Mouse (Mus musculus) heart, postnatal 0 days (tissue): Measurements from ENCODE around the gene Cldnd2. TPM values are rescaled to one million over a fixed set of nuclear protein-coding genes. Genes with fewer than 3 reads are reported as not detected.

Experiments used
- ATAC-seq: fragments of 200-750 bp; cut with Nextera tagmentation; 2 replicates; pipeline ENCODE4 v1.8.0; 2017; ENCODE audit warnings: low read depth, moderate number of reproducible peaks, moderate library complexity; ENCODE audit not compliant: insufficient read depth
- DNase-seq: peaks from one replicate; pipeline ENCODE4 v3.0.0-alpha.2; 2016; ENCODE audit warnings: low spot score
- H3K27ac ChIP-seq: fragments of 300-500 bp; sonication (generic); 2 replicates; pipeline ENCODE4 v1.5.1; 2014; ENCODE audit warnings: low read depth, mild to moderate bottlenecking
- H3K27me3 ChIP-seq: fragments of 300-500 bp; sonication (generic); 2 replicates; pipeline ENCODE4 v1.6.1; 2014; ENCODE audit warnings: low read length, mixed read lengths; ENCODE audit not compliant: control insufficient read depth, insufficient read depth
- H3K36me3 ChIP-seq: fragments of 300-500 bp; sonication (generic); replicated peaks from 2 replicates; pipeline ENCODE4 v1.6.1; 2014; ENCODE audit warnings: low read length, mixed read lengths; ENCODE audit not compliant: control insufficient read depth, insufficient read depth
- H3K4me1 ChIP-seq: fragments of 300-500 bp; sonication (generic); 2 replicates; pipeline ENCODE4 v1.6.1; 2014; ENCODE audit warnings: antibody characterized with exemption; ENCODE audit not compliant: control insufficient read depth, insufficient read depth
- H3K4me2 ChIP-seq: fragments of 300-500 bp; sonication (generic); 2 replicates; pipeline ENCODE4 v1.6.1; 2014; ENCODE audit warnings: low read depth, mild to moderate bottlenecking, low read length, moderate library complexity
- H3K4me3 ChIP-seq: fragments of 300-500 bp; sonication (generic); 2 replicates; pipeline ENCODE4 v1.5.1; 2014; ENCODE audit warnings: low read depth, low read length
- H3K9ac ChIP-seq: fragments of 300-500 bp; sonication (generic); replicated peaks from 2 replicates; pipeline ENCODE4 v1.6.1; 2014; ENCODE audit warnings: low read depth, low read length, mixed read lengths
- H3K9me3 ChIP-seq: fragments of 300-500 bp; sonication (generic); replicated peaks from 2 replicates; pipeline ENCODE4 v1.6.1; 2016; ENCODE audit warnings: low read length; ENCODE audit not compliant: control insufficient read depth
- CTCF ChIP-seq: IDR thresholded peaks from 2 replicates; pipeline ENCODE4 v1.5.1; 2016; ENCODE audit warnings: antibody characterized with exemption, control low read depth, low read depth
- EP300 ChIP-seq: IDR thresholded peaks from 2 replicates; pipeline ENCODE4 v1.6.1; 2016; ENCODE audit warnings: antibody characterized with exemption, low read depth
- WGBS: fragments of 180-500 bp; shearing (Covaris S2); extraction: QIAGEN DNeasy Blood & Tissue Kit; methylation state at CpG from one replicate; pipeline ENCODE4 v1.1.7; 2014; 5-methylcytosine and 5-hydroxymethylcytosine counted together
- polyA plus RNA-seq: library from polyadenylated mRNA; unstranded; fragments of >200 nt; fragmentation: Nextera tagmentation; extraction: Ambion mirVana; gene quantifications from 2 replicates; pipeline ENCODE4 v1.2.1, GENCODE M21; 2015
- total RNA-seq: library from RNA; depleted of rRNA; stranded (reverse); fragments of >200 nt; gene quantifications from 2 replicates; pipeline ENCODE4 v1.2.3, GENCODE M21; 2014; ENCODE audit warnings: low replicate concordance; rRNA removed

Gene Cldnd2
- total RNA-seq (not detected in 2 replicates), polyA plus RNA-seq (not detected in 2 replicates)

GRCm38 (mm10) chr7:43440482-43440881, at the start of gene Cldnd2:
TSS of gene Cldnd2 (plus strand) at chr7:43440782.
- Histone ChIP-seq H3K4me1 (peaks cover 18% of the 10 kb centered on the region), H3K9me3 (no peaks in the 10 kb centered on the region), H3K4me3 (no peak within 1 kb of the TSS), H3K4me2 (no peak within 1 kb of the TSS), H3K9ac (no peak within 1 kb of the TSS), H3K36me3 (no peaks in the 10 kb centered on the region), H3K27ac (no peak within 1 kb of the TSS), H3K27me3 (no peaks in the 10 kb centered on the region)
- TF ChIP-seq EP300 (no peak), CTCF (no peak)
- no peak for ATAC-seq
- 81% methylated on average over 6 of the region's 6 CpGs for WGBS
- DNase-seq: no peak

- Histone ChIP-seq H3K9ac (no peak overlapping the region), H3K4me3 (no peak overlapping the region), H3K4me1 (no peaks in the 10 kb centered on the region), H3K4me2 (no peak overlapping the region), H3K27ac (no peak overlapping the region), H3K27me3 (no peaks in the 10 kb centered on the region), H3K36me3 (no peaks in the 10 kb centered on the region), H3K9me3 (no peaks in the 10 kb centered on the region)
- 59% methylated on average over 8 of the region's 8 CpGs for WGBS
- TF ChIP-seq CTCF (no peak), EP300 (no peak)
- ATAC-seq (no peak), DNase-seq (no peak)
These were observed 48.0 kb upstream of the Cldnd2 start for GRCm38 (mm10) chr7:43392349-43393121.

- Histone ChIP-seq H3K27ac (no peak overlapping the region), H3K9me3 (no peaks in the 10 kb centered on the region), H3K4me2 (no peak overlapping the region), H3K9ac (no peak overlapping the region), H3K36me3 (no peaks in the 10 kb centered on the region), H3K4me1 (no peaks in the 10 kb centered on the region), H3K27me3 (no peaks in the 10 kb centered on the region), H3K4me3 (no peak overlapping the region)
- no peak for ATAC-seq
- no peak for TF ChIP-seq CTCF
- no peak for TF ChIP-seq EP300
- WGBS: 73% methylated on average over 2 of the region's 2 CpGs
- no peak for DNase-seq
These were observed 41.1 kb upstream of the Cldnd2 start for GRCm38 (mm10) chr7:43399501-43399900.

GRCm38 (mm10) chr7:43402718-43403117, 37.9 kb upstream of the Cldnd2 start:
- no peak overlapping the region for H3K9ac ChIP-seq
- H3K36me3 ChIP-seq: no peaks in the 10 kb centered on the region
- H3K9me3 ChIP-seq: no peaks in the 10 kb centered on the region
- TF ChIP-seq EP300: no peak
- TF ChIP-seq CTCF: no peak
- H3K4me2 ChIP-seq: no peak overlapping the region
- WGBS: 24% methylated on average over 2 of the region's 2 CpGs
- no peaks in the 10 kb centered on the region for H3K27me3 ChIP-seq
- no peak overlapping the region for H3K27ac ChIP-seq
- ATAC-seq (no peak), DNase-seq (no peak)
- H3K4me3 ChIP-seq: no peak overlapping the region
- no peaks in the 10 kb centered on the region for H3K4me1 ChIP-seq

- no peak for DNase-seq
- H3K4me3 ChIP-seq: no peak overlapping the region
- 72% methylated on average over 3 of the region's 3 CpGs for WGBS
- H3K9ac ChIP-seq: no peak overlapping the region
- no peak for ATAC-seq
- H3K27me3 ChIP-seq: no peaks in the 10 kb centered on the region
- H3K36me3 ChIP-seq: no peaks in the 10 kb centered on the region
- no peak overlapping the region for H3K27ac ChIP-seq
- no peak overlapping the region for H3K4me2 ChIP-seq
- H3K9me3 ChIP-seq: no peaks in the 10 kb centered on the region
- no peaks in the 10 kb centered on the region for H3K4me1 ChIP-seq
- no peak for TF ChIP-seq CTCF
- no peak for TF ChIP-seq EP300
These were observed 33.0 kb upstream of the Cldnd2 start for GRCm38 (mm10) chr7:43407573-43407972.

GRCm38 (mm10) chr7:43408131-43408553, 32.4 kb upstream of the Cldnd2 start, which contains the start of gene Siglecg:
TSS of gene Siglecg (plus strand) at chr7:43408204.
- Histone ChIP-seq H3K36me3 (no peaks in the 10 kb centered on the region), H3K4me1 (no peaks in the 10 kb centered on the region), H3K9ac (no peak within 1 kb of the TSS), H3K27ac (no peak within 1 kb of the TSS), H3K4me3 (no peak within 1 kb of the TSS), H3K4me2 (no peak within 1 kb of the TSS), H3K9me3 (no peaks in the 10 kb centered on the region), H3K27me3 (no peaks in the 10 kb centered on the region)
- DNase-seq (no peak), ATAC-seq (no peak)
- WGBS: 62% methylated on average over 4 of the region's 4 CpGs
- TF ChIP-seq EP300: no peak
- no peak for TF ChIP-seq CTCF
